Mouse (Mus musculus) CH12.LX (cell line): ENCODE measurements at regions not wholly inside any gene's neighbourhood (a gene's known extent, or its start where the extent isn't known, plus 50 kb on each side); places are given as distances from the start of the nearest gene placed in this dataset.

Experiments used
- DNase-seq: peaks from one replicate; pipeline ENCODE4 v3.0.0-alpha.2; 2013; ENCODE audit errors: extremely low read depth
- H3K27ac ChIP-seq: 2 replicates; pipeline ENCODE4 v1.5.1; 2012; ENCODE audit warnings: low read depth, mild to moderate bottlenecking, control low read depth, moderate library complexity; ENCODE audit not compliant: insufficient read depth
- H3K27me3 ChIP-seq: replicated peaks from 2 replicates; pipeline ENCODE3; 2012; ENCODE audit warnings: inconsistent platforms
- H3K36me3 ChIP-seq, 2 experiments: replicated peaks in 1 of 2; 2 replicates each; pipeline versions ENCODE3 to v1.6.1; 2012; ENCODE audit warnings: inconsistent platforms in 1 of 2, low read length in 1 of 2, mild to moderate bottlenecking in 1 of 2, mixed read lengths in 1 of 2, moderate library complexity in 1 of 2; ENCODE audit not compliant: control insufficient read depth in 1 of 2, insufficient read depth in 1 of 2
- H3K4me1 ChIP-seq, 2 experiments: 2 replicates each; pipeline ENCODE4 v1.6.1; 2012; ENCODE audit warnings: inconsistent platforms in 1 of 2, moderate library complexity in 1 of 2; ENCODE audit not compliant: insufficient read depth in 2 of 2, control insufficient read depth in 1 of 2
- H3K4me2 ChIP-seq: 2 replicates; pipeline ENCODE4 v1.6.1; 2012; ENCODE audit warnings: low read depth, mild to moderate bottlenecking, control low read depth; ENCODE audit not compliant: poor library complexity, insufficient read depth, severe bottlenecking
- H3K4me3 ChIP-seq, 3 experiments: fragments of 150-350 bp in 1 of 3; sonication (generic) in 1 of 3; replicated peaks in 1 of 3; 2 replicates each; pipeline versions ENCODE3 to v1.5.1; 2011 to 2012; ENCODE audit warnings: low read depth in 2 of 3, low read length in 2 of 3, mild to moderate bottlenecking in 2 of 3, moderate library complexity in 2 of 3, control low read depth in 1 of 3, improper control_type of control experiment in 1 of 3, inconsistent platforms in 1 of 3, mixed read lengths in 1 of 3; ENCODE audit not compliant: poor library complexity in 1 of 3
- H3K79me2 ChIP-seq: replicated peaks from 2 replicates; pipeline ENCODE4 v1.6.1; 2012; ENCODE audit warnings: mild to moderate bottlenecking, moderate library complexity; ENCODE audit not compliant: control insufficient read depth, poor library complexity, insufficient read depth, severe bottlenecking; ENCODE audit errors: extremely low read depth
- H3K9ac ChIP-seq: 2 replicates; pipeline ENCODE4 v1.6.1; 2012; ENCODE audit warnings: low read depth, mild to moderate bottlenecking, control low read depth, moderate library complexity; ENCODE audit not compliant: insufficient read depth
- H3K9me3 ChIP-seq: replicated peaks from 2 replicates; pipeline ENCODE3; 2012; ENCODE audit warnings: low read length, inconsistent platforms, mixed read lengths
- CHD1 ChIP-seq: IDR thresholded peaks from 2 replicates; pipeline ENCODE4 v1.6.1; 2012; ENCODE audit warnings: low read depth, low read length, improper control_type of control experiment, inconsistent platforms
- CTCF ChIP-seq, 2 experiments: IDR thresholded peaks in 1 of 2; conservative IDR thresholded peaks in 1 of 2; 2 replicates each; pipeline ENCODE4 v1.5.1; 2011 to 2012; ENCODE audit warnings: low read depth in 2 of 2, low read length in 2 of 2, improper control_type of control experiment in 1 of 2, inconsistent platforms in 1 of 2, mild to moderate bottlenecking in 1 of 2, moderate library complexity in 1 of 2
- E2F4 ChIP-seq: IDR thresholded peaks from 2 replicates; pipeline ENCODE4 v1.6.1; 2011; ENCODE audit warnings: low read depth, low read length, improper control_type of control experiment; ENCODE audit not compliant: insufficient replicate concordance
- ELF1 ChIP-seq: IDR thresholded peaks from 2 replicates; pipeline ENCODE4 v1.6.1; 2014; ENCODE audit warnings: low read depth, mild to moderate bottlenecking, inconsistent platforms, low read length, improper control_type of control experiment
- EP300 ChIP-seq: IDR thresholded peaks from 2 replicates; pipeline ENCODE4 v1.6.1; 2011; ENCODE audit warnings: low read length, improper control_type of control experiment
- ETS1 ChIP-seq: conservative IDR thresholded peaks from 2 replicates; pipeline ENCODE4 v1.6.1; 2012; ENCODE audit warnings: low read depth, mild to moderate bottlenecking, inconsistent platforms, low read length, improper control_type of control experiment, moderate library complexity
- GABPA ChIP-seq: IDR thresholded peaks from 2 replicates; pipeline ENCODE4 v1.6.1; 2012; ENCODE audit warnings: low read depth, low read length, improper control_type of control experiment, inconsistent platforms; ENCODE audit not compliant: insufficient replicate concordance
- JUN ChIP-seq: IDR thresholded peaks from 2 replicates; pipeline ENCODE4 v1.6.1; 2011; ENCODE audit warnings: low read depth, mild to moderate bottlenecking, low read length, improper control_type of control experiment, moderate library complexity; ENCODE audit not compliant: insufficient read depth
- MAZ ChIP-seq: IDR thresholded peaks from 2 replicates; pipeline ENCODE4 v1.6.1; 2012; ENCODE audit warnings: low read depth, mild to moderate bottlenecking, inconsistent platforms, low read length, improper control_type of control experiment, moderate library complexity
- MXI1 ChIP-seq: IDR thresholded peaks from 2 replicates; pipeline ENCODE4 v1.6.1; 2011; ENCODE audit warnings: mild to moderate bottlenecking, low read depth, low read length, improper control_type of control experiment
- NRF1 ChIP-seq: IDR thresholded peaks from 2 replicates; pipeline ENCODE4 v1.6.1; 2014; ENCODE audit warnings: low read depth, mild to moderate bottlenecking, inconsistent platforms, low read length, improper control_type of control experiment, moderate library complexity
- PAX5 ChIP-seq: IDR thresholded peaks from 2 replicates; pipeline ENCODE4 v1.6.1; 2012; ENCODE audit warnings: low read length, inconsistent platforms, mixed read lengths
- POLR2A ChIP-seq: IDR thresholded peaks from 2 replicates; pipeline ENCODE4 v1.6.1; 2011; ENCODE audit warnings: low read depth, mild to moderate bottlenecking, improper control_type of control experiment, low read length
- POLR2AphosphoS2 ChIP-seq: IDR thresholded peaks from 2 replicates; pipeline ENCODE4 v1.6.1; 2011; ENCODE audit warnings: low read depth, low read length, improper control_type of control experiment
- SIN3A ChIP-seq: IDR thresholded peaks from 2 replicates; pipeline ENCODE4 v1.6.1; 2012; ENCODE audit warnings: low read length, improper control_type of control experiment, inconsistent platforms
- SMC3 ChIP-seq: IDR thresholded peaks from 2 replicates; pipeline ENCODE4 v1.6.1; 2011; ENCODE audit warnings: low read depth, low read length, improper control_type of control experiment
- TBP ChIP-seq: conservative IDR thresholded peaks from 2 replicates; pipeline ENCODE4 v1.6.1; 2011; ENCODE audit warnings: low read depth, low read length, improper control_type of control experiment
- TCF12 ChIP-seq: IDR thresholded peaks from 2 replicates; pipeline ENCODE4 v1.6.1; 2014; ENCODE audit warnings: low read depth, mild to moderate bottlenecking, inconsistent platforms, low read length, improper control_type of control experiment
- UBTF ChIP-seq: IDR thresholded peaks from 2 replicates; pipeline ENCODE4 v1.6.1; 2012; ENCODE audit warnings: low read depth, mild to moderate bottlenecking, inconsistent platforms, low read length, improper control_type of control experiment, moderate library complexity
- USF1 ChIP-seq: IDR thresholded peaks from 2 replicates; pipeline ENCODE4 v1.6.1; 2014; ENCODE audit warnings: low read depth, mild to moderate bottlenecking, inconsistent platforms, low read length, improper control_type of control experiment
- USF2 ChIP-seq: conservative IDR thresholded peaks from 2 replicates; pipeline ENCODE4 v1.6.1; 2011; ENCODE audit warnings: low read depth, low read length, improper control_type of control experiment
- ZKSCAN1 ChIP-seq: IDR thresholded peaks from 2 replicates; pipeline ENCODE4 v1.6.1; 2012; ENCODE audit warnings: low read depth, inconsistent platforms, low read length, improper control_type of control experiment, borderline replicate concordance
- ZMIZ1 ChIP-seq: IDR thresholded peaks from 2 replicates; pipeline ENCODE4 v1.6.1; 2012; ENCODE audit warnings: low read depth, mild to moderate bottlenecking, inconsistent platforms, low read length, improper control_type of control experiment
- dilution Hi-C: fragments of 300-500 bp; cut with MboI; formaldehyde crosslinking; loops from 2 replicates; pipeline ENCODE4 v1.14.3; 2020; ENCODE audit warnings: low sequenced_read_pairs; ENCODE audit not compliant: extremely low pct_unique_long_range_greater_than_20kb, extremely low pct_ligation_motif_present
- in situ Hi-C: fragments of 300-500 bp; cut with MboI; formaldehyde crosslinking; loops from 3 replicates; pipeline ENCODE4 v1.14.3; 2019; ENCODE audit warnings: low sequenced_read_pairs, low pct_ligation_motif_present, low pct_unique_long_range_greater_than_20kb, mixed read lengths

DNA sequence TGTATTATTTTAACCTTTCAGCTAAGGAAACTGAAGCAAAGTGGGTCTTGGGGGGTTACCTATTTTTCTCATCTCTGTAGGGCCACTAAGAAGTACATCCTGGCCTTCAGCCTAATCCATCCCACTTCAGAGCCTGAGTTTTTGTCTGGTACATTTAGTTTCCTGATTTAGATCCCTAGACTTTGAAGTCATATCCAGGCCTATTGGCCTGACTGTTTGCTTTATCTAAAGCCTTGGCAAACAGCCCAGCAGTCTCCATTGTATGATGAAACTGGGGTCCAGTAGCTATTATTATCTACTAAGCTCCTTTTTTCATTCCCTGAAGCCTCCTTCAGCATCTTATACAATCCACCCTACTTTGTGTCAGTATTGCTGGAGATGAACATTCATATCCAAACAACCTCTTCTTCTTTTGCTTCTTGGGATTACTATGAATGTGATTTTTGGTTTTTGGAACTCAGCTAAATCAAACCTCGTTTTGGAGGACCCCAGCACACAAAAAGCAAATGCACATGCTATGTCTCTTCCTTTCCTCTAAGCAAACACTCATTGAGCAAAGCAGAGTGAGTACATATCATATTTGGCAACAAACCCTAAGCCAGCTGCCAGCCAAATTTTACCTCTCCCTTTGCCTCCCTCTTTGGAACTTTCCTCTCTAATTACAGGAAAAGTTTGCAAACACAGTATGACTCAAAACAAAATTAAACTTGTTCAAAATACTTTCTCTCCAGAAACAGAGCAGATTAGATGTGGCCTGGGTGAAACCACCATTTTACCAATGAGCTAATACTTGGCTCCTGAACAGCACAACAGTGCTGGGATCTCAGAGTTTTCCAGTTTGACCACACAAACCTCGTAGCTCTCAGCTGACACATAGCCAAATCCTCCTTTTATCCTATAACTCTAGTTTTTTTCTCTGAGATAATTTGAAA is 342.8 kb upstream of the Etaa1 start:
- in situ Hi-C loops (no loop called here), dilution Hi-C loops (no loop called here)
- H3K9ac ChIP-seq, result no peak overlapping the region

DNA sequence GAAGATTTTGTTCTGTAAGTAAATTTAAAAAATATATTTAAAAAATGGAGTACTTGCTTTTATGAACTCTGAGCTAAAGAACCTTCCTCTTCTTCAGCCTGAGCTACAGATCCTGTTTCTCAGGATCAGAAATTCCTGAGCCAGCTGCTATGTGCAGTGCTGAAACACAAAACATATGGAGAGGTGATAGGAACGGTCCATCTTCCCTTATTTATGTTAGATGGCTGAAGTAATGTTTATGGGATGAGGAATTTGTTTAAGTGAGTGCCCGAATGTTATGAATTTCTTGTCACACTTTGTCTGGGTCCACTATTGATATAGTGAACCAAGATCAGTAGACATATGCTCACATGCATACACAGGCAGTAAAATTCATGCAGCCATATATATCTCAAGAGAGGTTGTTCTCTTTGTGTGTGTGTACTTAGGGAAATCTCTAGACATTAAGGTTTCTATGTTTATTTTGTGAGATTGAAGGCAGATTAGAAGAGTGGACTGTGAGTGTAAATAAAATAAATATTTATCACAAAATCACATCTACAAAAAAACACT is 325.0 kb upstream of the Etaa1 start:
- TF ChIP-seq CTCF (conservative IDR thresholded peaks at IDR 0.05 in 1 of 2, IDR thresholded peaks at IDR 0.05 in 1 of 2; ENCODE audit: low read depth in 2 of 2, low read length in 2 of 2) (no peak), NRF1 (no peak), EP300 (no peak), USF2 (no peak), POLR2A (no peak), JUN (no peak)
- no peak for DNase-seq
- H3K4me1 ChIP-seq, result no peaks in the 10 kb centered on the region
- H3K4me2 ChIP-seq, result no peak overlapping the region
- no peaks in the 10 kb centered on the region for H3K9me3 ChIP-seq
- H3K9ac ChIP-seq, result no peak overlapping the region
- no peaks in the 10 kb centered on the region for H3K27me3 ChIP-seq
- no peak overlapping the region for H3K4me3 ChIP-seq
- dilution Hi-C loops, result no loop called here
- no peaks in the 10 kb centered on the region for H3K36me3 ChIP-seq
- no peak overlapping the region for H3K27ac ChIP-seq
- H3K79me2 ChIP-seq, result no peaks in the 10 kb centered on the region
- in situ Hi-C loops, result no loop called here

More for the DNA sequence above, 342.8 kb upstream of the Etaa1 start:
- Histone ChIP-seq H3K27me3 (no peaks in the 10 kb centered on the region), H3K4me2 (no peak overlapping the region), H3K9me3 (no peaks in the 10 kb centered on the region), H3K36me3 (no peaks in the 10 kb centered on the region), H3K79me2 (no peaks in the 10 kb centered on the region), H3K4me1 (no peaks in the 10 kb centered on the region), H3K4me3 (no peak overlapping the region), H3K27ac (no peak overlapping the region)
- TF ChIP-seq SMC3 (no peak), TCF12 (no peak), ELF1 (no peak), EP300 (no peak), MXI1 (no peak), TBP (no peak), ZKSCAN1 (no peak), UBTF (no peak), SIN3A (no peak), POLR2AphosphoS2 (no peak), ETS1 (no peak), USF1 (no peak), ZMIZ1 (no peak), CHD1 (no peak), PAX5 (no peak), MAZ (no peak), GABPA (no peak), E2F4 (no peak)
- DNase-seq, result no peak
